Mouse (Mus musculus): ENCODE results near the gene Nppc.

GRCm38 (mm10) chr1:86657071-86657470 is 13.3 kb downstream of the Nppc start:
- TF ChIP-seq CTCF (IDR thresholded peaks at IDR 0.05; ENCODE audit: low read depth, low read length) (no peak), POLR2A (IDR thresholded peaks at IDR 0.05; ENCODE audit: borderline replicate concordance, low read depth, low read length) (no peak)
